Mouse (Mus musculus) adrenal gland, adult 8-10 months (tissue): Measurements from ENCODE around the gene Fam169b. TPM values are rescaled to one million over a fixed set of nuclear protein-coding genes. Genes with fewer than 3 reads are reported as not detected.
"Not testable (repeated sequence)": the region's sequence is repeated elsewhere in the genome, so short reads cannot be mapped to it uniquely, and the experiment has no call there.

Experiments used
- DNase-seq: peaks from one replicate; pipeline ENCODE4 v3.0.0; 2022
- total RNA-seq, 4 experiments: library from RNA; stranded (reverse); gene quantifications; 2 replicates each; pipeline ENCODE4 v1.2.4; 2022

The Fam169b gene
- total RNA-seq, 4 experiments from 2014 or later = 0.12 to 0.17 (median 0.15) TPM

- no peak for DNase-seq
Observed at GRCm38 (mm10) chr7:68286526-68287481, 13.2 kb downstream of the Fam169b start.

- no peak for DNase-seq
Observed at GRCm38 (mm10) chr7:68287582-68287981, 13.9 kb downstream of the Fam169b start.

GRCm38 (mm10) chr7:68288000-68288399, 14.4 kb downstream of the Fam169b start:
- not testable (repeated sequence) for DNase-seq

GRCm38 (mm10) chr7:68289081-68289480, 15.4 kb downstream of the Fam169b start:
- no peak for DNase-seq

- no peak for DNase-seq
Observed at GRCm38 (mm10) chr7:68291603-68292002, 18.0 kb downstream of the Fam169b start.

GRCm38 (mm10) chr7:68293997-68294789, 20.6 kb downstream of the Fam169b start:
- DNase-seq = no peak

GRCm38 (mm10) chr7:68296487-68296886, 22.8 kb downstream of the Fam169b start:
- DNase-seq = no peak

- no peak for DNase-seq
Observed at GRCm38 (mm10) chr7:68298381-68299076, 24.9 kb downstream of the Fam169b start.

- DNase-seq = no peak
Observed at GRCm38 (mm10) chr7:68301160-68301559, 27.5 kb downstream of the Fam169b start.

GRCm38 (mm10) chr7:68302586-68303433, 29.2 kb downstream of the Fam169b start:
- DNase-seq = peak; percentile 19

GRCm38 (mm10) chr7:68303685-68304084, 30.0 kb downstream of the Fam169b start:
- no peak for DNase-seq

GRCm38 (mm10) chr7:68305781-68306575, 32.3 kb downstream of the Fam169b start:
- DNase-seq = no peak

- no peak for DNase-seq
Observed at GRCm38 (mm10) chr7:68306756-68307155, 33.1 kb downstream of the Fam169b start.

- no peak for DNase-seq
Observed at GRCm38 (mm10) chr7:68311469-68311868, 37.8 kb downstream of the Fam169b start.

- no peak for DNase-seq
Observed at GRCm38 (mm10) chr7:68312395-68312794, 38.8 kb downstream of the Fam169b start.

GRCm38 (mm10) chr7:68313038-68313782, 39.6 kb downstream of the Fam169b start:
- no peak for DNase-seq

- no peak for DNase-seq
Observed at GRCm38 (mm10) chr7:68314286-68314685, 40.6 kb downstream of the Fam169b start.

- DNase-seq = no peak
Observed at GRCm38 (mm10) chr7:68315068-68315467, 41.4 kb downstream of the Fam169b start.

GRCm38 (mm10) chr7:68318006-68318788, 44.6 kb downstream of the Fam169b start:
- no peak for DNase-seq
